Mouse (Mus musculus): ENCODE measurements around the gene Phc2.
"Not testable (repeated sequence)": the region's sequence is repeated elsewhere in the genome, so short reads cannot be mapped to it uniquely, and the experiment has no call there.

The Phc2 gene

GRCm38 (mm10) chr4:128654505-128655381 lies at the start of gene Phc2:
Gene Phc2 (plus strand): TSS chr4:128654702.
- DNase-seq (ENCODE audit: low read depth) = no peak

GRCm38 (mm10) chr4:128606586-128606985 lies 47.9 kb upstream of the Phc2 start:
- DNase-seq (ENCODE audit: low read depth) = no peak

GRCm38 (mm10) chr4:128607661-128608060 lies 46.8 kb upstream of the Phc2 start:
- no peak for DNase-seq (ENCODE audit: low read depth)

GRCm38 (mm10) chr4:128609276-128609924 lies 45.1 kb upstream of the Phc2 start:
- DNase-seq (ENCODE audit: low read depth) = no peak

- DNase-seq (ENCODE audit: low read depth) = peak; percentile 99
Measured at GRCm38 (mm10) chr4:128609925-128610402, 44.5 kb upstream of the Phc2 start, which contains the start of gene Zscan20. Gene Zscan20 (minus strand): TSS chr4:128610098.

- DNase-seq (ENCODE audit: low read depth) = peak; percentile 36
Measured at GRCm38 (mm10) chr4:128610706-128611105, 43.8 kb upstream of the Phc2 start.

- not testable (repeated sequence) for DNase-seq (ENCODE audit: low read depth)
Measured at GRCm38 (mm10) chr4:128611726-128612125, 42.8 kb upstream of the Phc2 start.

- DNase-seq (ENCODE audit: low read depth) = peak; percentile 86
Measured at GRCm38 (mm10) chr4:128613326-128613725, 41.2 kb upstream of the Phc2 start.

GRCm38 (mm10) chr4:128615761-128616160 lies 38.7 kb upstream of the Phc2 start:
- DNase-seq (ENCODE audit: low read depth) = no peak

GRCm38 (mm10) chr4:128617363-128618120 lies 37.0 kb upstream of the Phc2 start:
- DNase-seq (ENCODE audit: low read depth) = peak; percentile 24

GRCm38 (mm10) chr4:128618246-128618911 lies 36.1 kb upstream of the Phc2 start, which contains the start of gene Tlr12:
Gene Tlr12 (minus strand): TSS chr4:128618619.
- DNase-seq (ENCODE audit: low read depth) = no peak

- no peak for DNase-seq (ENCODE audit: low read depth)
Measured at GRCm38 (mm10) chr4:128618963-128619362, 35.5 kb upstream of the Phc2 start.

- DNase-seq (ENCODE audit: low read depth) = no peak
Measured at GRCm38 (mm10) chr4:128620572-128620971, 33.9 kb upstream of the Phc2 start.

GRCm38 (mm10) chr4:128621109-128621508 lies 33.4 kb upstream of the Phc2 start:
- no peak for DNase-seq (ENCODE audit: low read depth)

- no peak for DNase-seq (ENCODE audit: low read depth)
Measured at GRCm38 (mm10) chr4:128635451-128635850, 19.1 kb upstream of the Phc2 start.

- no peak for DNase-seq (ENCODE audit: low read depth)
Measured at GRCm38 (mm10) chr4:128635894-128636585, 18.5 kb upstream of the Phc2 start.

- no peak for DNase-seq (ENCODE audit: low read depth)
Measured at GRCm38 (mm10) chr4:128637250-128637649, 17.3 kb upstream of the Phc2 start.

GRCm38 (mm10) chr4:128638265-128638923 lies 16.1 kb upstream of the Phc2 start:
- DNase-seq (ENCODE audit: low read depth) = no peak

- DNase-seq (ENCODE audit: low read depth) = peak; percentile 48
Measured at GRCm38 (mm10) chr4:128641766-128642717, 12.5 kb upstream of the Phc2 start.
